Mouse (Mus musculus) megakaryocyte, embryonic 14.5 days (primary cell): Measurements from ENCODE around the gene Cnpy1.

Experiments
- FLI1 ChIP-seq: IDR thresholded peaks from 2 replicates; pipeline ENCODE4 v1.6.1; 2012; ENCODE audit warnings: low read length, inconsistent platforms, mixed read lengths
- GATA1 ChIP-seq: IDR thresholded peaks from 3 replicates; pipeline ENCODE4 v1.6.1; 2012; ENCODE audit warnings: mixed read lengths, low read length, inconsistent platforms, borderline replicate concordance

GRCm38 (mm10) chr5:28289111-28289510 lies 43.5 kb upstream of the Cnpy1 start:
- TF ChIP-seq FLI1 (no peak), GATA1 (no peak)
